Mouse (Mus musculus): ENCODE measurements around the gene Helz. TPM values are rescaled to one million over a fixed set of nuclear protein-coding genes. Genes with fewer than 3 reads are reported as not detected.

Helz gene
- polyA plus RNA-seq, 1 experiment from 2014 or later, result 22.0 TPM

GRCm38 (mm10) chr11:107660452-107660851 lies 112.7 kb downstream of the Helz start:
- WGBS, result 92% methylated on average over 4 of the region's 4 CpGs
- H3K27ac ChIP-seq, result no peak overlapping the region
- no peak for ATAC-seq (ENCODE audit: low FRiP score, low read depth)

DNA sequence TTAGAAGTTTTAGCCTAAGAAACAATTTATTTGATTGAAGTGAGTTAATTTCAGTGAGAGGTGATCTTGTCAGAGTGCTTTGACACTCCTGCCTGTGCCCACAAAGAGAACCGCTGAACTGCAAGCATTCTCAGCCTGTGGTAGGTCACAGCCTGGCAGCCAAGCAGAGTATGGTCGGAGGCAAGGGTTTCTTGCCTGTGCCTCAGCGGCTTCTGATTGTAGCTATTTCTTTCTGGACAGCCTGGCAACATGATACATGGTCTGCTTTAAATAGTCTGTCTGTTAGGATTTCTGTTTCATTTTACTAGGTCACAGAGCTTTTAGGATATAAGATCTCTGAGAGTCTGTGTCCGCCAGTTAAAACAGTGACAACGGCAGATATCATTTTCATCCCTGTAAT lies 114.9 kb downstream of the Helz start:
- WGBS, result 75% methylated on average over 5 of the region's 5 CpGs

More at GRCm38 (mm10) chr11:107660452-107660851, 112.7 kb downstream of the Helz start:
- Histone ChIP-seq H3K4me1 (no peaks in the 10 kb centered on the region), H3K4me3 (no peak overlapping the region), H3K9ac (no peak overlapping the region), H3K36me3 (peaks cover 78% of the 10 kb centered on the region), H3K4me2 (replicated peaks) (no peak overlapping the region), H3K27me3 (no peaks in the 10 kb centered on the region), H3K9me3 (no peaks in the 10 kb centered on the region)

GRCm38 (mm10) chr11:107667542-107667941 lies 119.8 kb downstream of the Helz start:
- no peaks in the 10 kb centered on the region for H3K27me3 ChIP-seq
- H3K36me3 ChIP-seq, result peaks cover 90% of the 10 kb centered on the region
- ATAC-seq (ENCODE audit: low FRiP score, low read depth), result no peak
- H3K4me1 ChIP-seq, result no peaks in the 10 kb centered on the region
- H3K4me3 ChIP-seq, result no peak overlapping the region
- no peak overlapping the region for H3K27ac ChIP-seq
- 74% methylated on average over 2 of the region's 2 CpGs for WGBS
- H3K9ac ChIP-seq, result no peak overlapping the region
- H3K9me3 ChIP-seq, result no peaks in the 10 kb centered on the region
- no peak overlapping the region for H3K4me2 ChIP-seq (replicated peaks)

More for the DNA sequence above, 114.9 kb downstream of the Helz start:
- no peak overlapping the region for H3K4me3 ChIP-seq
- H3K9ac ChIP-seq, result no peak overlapping the region
- no peaks in the 10 kb centered on the region for H3K9me3 ChIP-seq
- no peak overlapping the region for H3K27ac ChIP-seq
- no peaks in the 10 kb centered on the region for H3K4me1 ChIP-seq
- peaks cover 80% of the 10 kb centered on the region for H3K36me3 ChIP-seq
- H3K27me3 ChIP-seq, result no peaks in the 10 kb centered on the region
- ATAC-seq (ENCODE audit: low FRiP score, low read depth), result no peak
- H3K4me2 ChIP-seq (replicated peaks), result no peak overlapping the region

- ATAC-seq (ENCODE audit: low FRiP score, low read depth), result no peak
- WGBS, result 89% methylated on average over 6 of the region's 6 CpGs
- H3K27ac ChIP-seq, result no peak overlapping the region
- H3K9ac ChIP-seq, result no peak overlapping the region
- H3K4me2 ChIP-seq (replicated peaks), result no peak overlapping the region
- H3K4me3 ChIP-seq, result no peak overlapping the region
- no peaks in the 10 kb centered on the region for H3K27me3 ChIP-seq
- peaks cover 88% of the 10 kb centered on the region for H3K36me3 ChIP-seq
- H3K4me1 ChIP-seq, result no peaks in the 10 kb centered on the region
- H3K9me3 ChIP-seq, result no peaks in the 10 kb centered on the region
These were observed 120.5 kb downstream of the Helz start for GRCm38 (mm10) chr11:107668223-107668622.

- Histone ChIP-seq H3K36me3 (peaks cover 88% of the 10 kb centered on the region), H3K27ac (no peak overlapping the region), H3K4me1 (no peaks in the 10 kb centered on the region), H3K27me3 (no peaks in the 10 kb centered on the region), H3K4me2 (replicated peaks) (no peak overlapping the region), H3K9me3 (no peaks in the 10 kb centered on the region), H3K9ac (no peak overlapping the region), H3K4me3 (no peak overlapping the region)
- ATAC-seq (ENCODE audit: low FRiP score, low read depth), result 0 out of 2 replicates have a peak, but pooled peaks have one; percentile 48
- 55% methylated on average over 4 of the region's 4 CpGs for WGBS
These were observed 121.2 kb downstream of the Helz start for GRCm38 (mm10) chr11:107668977-107669376.

- Histone ChIP-seq H3K4me2 (replicated peaks) (no peak overlapping the region), H3K9ac (no peak overlapping the region), H3K4me1 (no peaks in the 10 kb centered on the region), H3K27me3 (no peaks in the 10 kb centered on the region), H3K9me3 (no peaks in the 10 kb centered on the region), H3K36me3 (peaks cover 71% of the 10 kb centered on the region), H3K4me3 (no peak overlapping the region), H3K27ac (no peak overlapping the region)
- WGBS, result 82% methylated on average over 5 of the region's 5 CpGs
- no peak for ATAC-seq (ENCODE audit: low FRiP score, low read depth)
These were observed 126.3 kb downstream of the Helz start for GRCm38 (mm10) chr11:107674006-107674405.

DNA sequence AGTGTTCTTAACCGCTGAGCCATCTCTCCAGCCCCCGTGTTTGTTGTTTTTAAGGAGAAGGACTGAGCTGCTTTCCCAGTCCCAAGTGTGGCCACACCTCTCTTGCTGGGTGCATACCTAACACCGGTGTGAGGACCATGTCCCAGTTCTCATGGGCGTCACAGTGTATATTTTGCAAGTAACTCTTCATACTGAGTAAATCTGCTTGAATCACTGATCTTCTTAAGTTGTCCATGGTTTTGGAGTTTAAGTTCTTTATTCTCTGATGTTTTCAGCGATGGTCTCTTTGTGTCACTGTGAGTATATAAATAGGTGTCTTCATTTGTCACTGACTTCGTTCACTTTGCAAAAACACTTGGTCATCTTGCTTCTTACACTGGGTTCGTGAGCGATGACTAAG lies 126.9 kb downstream of the Helz start:
- no peak overlapping the region for H3K4me2 ChIP-seq (replicated peaks)
- no peaks in the 10 kb centered on the region for H3K4me1 ChIP-seq
- H3K4me3 ChIP-seq, result no peak overlapping the region
- peaks cover 68% of the 10 kb centered on the region for H3K36me3 ChIP-seq
- no peak for ATAC-seq (ENCODE audit: low FRiP score, low read depth)
- no peaks in the 10 kb centered on the region for H3K27me3 ChIP-seq
- 89% methylated on average over 8 of the region's 8 CpGs for WGBS
- H3K27ac ChIP-seq, result no peak overlapping the region
- no peaks in the 10 kb centered on the region for H3K9me3 ChIP-seq
- no peak overlapping the region for H3K9ac ChIP-seq

- no peak overlapping the region for H3K4me2 ChIP-seq (replicated peaks)
- no peak overlapping the region for H3K9ac ChIP-seq
- H3K27ac ChIP-seq, result no peak overlapping the region
- no peaks in the 10 kb centered on the region for H3K27me3 ChIP-seq
- no peaks in the 10 kb centered on the region for H3K4me1 ChIP-seq
- H3K36me3 ChIP-seq, result peaks cover 62% of the 10 kb centered on the region
- H3K9me3 ChIP-seq, result no peaks in the 10 kb centered on the region
- WGBS, result 87% methylated on average over 10 of the region's 10 CpGs
- H3K4me3 ChIP-seq, result no peak overlapping the region
- ATAC-seq (ENCODE audit: low FRiP score, low read depth), result no peak
These were observed 127.5 kb downstream of the Helz start for GRCm38 (mm10) chr11:107675246-107675645.

GRCm38 (mm10) chr11:107676207-107676940 lies 128.6 kb downstream of the Helz start:
- Histone ChIP-seq H3K9ac (no peak overlapping the region), H3K4me1 (no peaks in the 10 kb centered on the region), H3K9me3 (no peaks in the 10 kb centered on the region), H3K4me2 (replicated peaks) (no peak overlapping the region), H3K27ac (0 out of 2 replicates have a peak overlapping the region, but pooled peaks have one; percentile 28), H3K36me3 (peaks cover 52% of the 10 kb centered on the region), H3K27me3 (no peaks in the 10 kb centered on the region), H3K4me3 (no peak overlapping the region)
- WGBS, result 74% methylated on average over 17 of the region's 17 CpGs
- ATAC-seq (ENCODE audit: low FRiP score, low read depth), result no peak

DNA sequence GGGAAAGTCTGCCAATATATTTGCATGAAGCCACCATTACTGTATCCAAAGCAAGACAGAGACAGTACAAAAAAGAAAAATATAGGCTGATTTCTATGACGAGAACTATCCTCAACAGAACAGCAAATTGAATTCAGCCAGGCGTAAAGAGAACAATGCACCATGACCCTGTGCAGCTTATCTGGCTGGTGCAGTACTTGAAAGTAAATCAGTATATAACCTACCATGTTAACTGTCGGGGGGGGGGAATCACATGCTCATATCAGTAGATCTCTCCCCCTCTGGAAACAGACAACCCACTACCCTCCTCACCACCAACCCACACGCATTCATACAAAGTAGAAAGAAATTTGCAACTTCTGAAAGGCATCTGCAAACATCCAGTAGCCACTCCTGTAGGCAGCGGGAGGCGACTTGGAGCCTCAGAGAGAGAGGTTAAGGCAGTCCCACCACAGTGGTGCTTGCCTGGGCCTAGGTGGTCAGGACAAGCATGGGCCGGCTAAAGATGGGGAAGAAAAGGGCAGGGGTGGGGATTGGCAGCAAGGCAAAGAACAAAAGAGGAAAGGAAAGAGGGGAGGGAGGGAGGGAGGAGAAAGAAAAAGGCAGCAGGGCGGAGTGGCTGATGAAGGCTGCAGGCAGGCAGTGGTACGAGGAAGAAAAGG lies 135.1 kb downstream of the Helz start:
- H3K9me3 ChIP-seq, result no peaks in the 10 kb centered on the region
- H3K4me2 ChIP-seq (replicated peaks), result no peak overlapping the region
- H3K36me3 ChIP-seq, result peaks cover 33% of the 10 kb centered on the region
- H3K4me3 ChIP-seq, result no peak overlapping the region
- H3K27me3 ChIP-seq, result no peaks in the 10 kb centered on the region
- H3K4me1 ChIP-seq, result peaks cover 10% of the 10 kb centered on the region
- no peak for ATAC-seq (ENCODE audit: low FRiP score, low read depth)
- H3K9ac ChIP-seq, result no peak overlapping the region
- no peak overlapping the region for H3K27ac ChIP-seq
- 84% methylated on average over 9 of the region's 9 CpGs for WGBS

GRCm38 (mm10) chr11:107683544-107684465 lies 136.1 kb downstream of the Helz start:
- WGBS, result 39% methylated on average over 19 of the region's 19 CpGs
- no peak overlapping the region for H3K27ac ChIP-seq
- H3K4me3 ChIP-seq, result no peak overlapping the region
- no peak overlapping the region for H3K4me2 ChIP-seq (replicated peaks)
- H3K4me1 ChIP-seq, result peaks cover 10% of the 10 kb centered on the region
- no peaks in the 10 kb centered on the region for H3K27me3 ChIP-seq
- H3K9me3 ChIP-seq, result no peaks in the 10 kb centered on the region
- H3K36me3 ChIP-seq, result peaks cover 36% of the 10 kb centered on the region
- no peak for ATAC-seq (ENCODE audit: low FRiP score, low read depth)
- H3K9ac ChIP-seq, result no peak overlapping the region

GRCm38 (mm10) chr11:107686290-107686689 lies 138.6 kb downstream of the Helz start:
- Histone ChIP-seq H3K9ac (no peak overlapping the region), H3K4me1 (peaks cover 10% of the 10 kb centered on the region), H3K27ac (no peak overlapping the region), H3K27me3 (no peaks in the 10 kb centered on the region), H3K36me3 (peaks cover 38% of the 10 kb centered on the region), H3K4me2 (replicated peaks) (no peak overlapping the region), H3K4me3 (no peak overlapping the region), H3K9me3 (no peaks in the 10 kb centered on the region)
- 0 out of 2 replicates have a peak, but pooled peaks have one; percentile 54 for ATAC-seq (ENCODE audit: low FRiP score, low read depth)
- WGBS, result 93% methylated on average over 20 of the region's 20 CpGs

Measured in limb, embryonic 13.5 days (tissue).